Mouse (Mus musculus) cerebellum, adult 2 months (tissue): ENCODE results near the gene Wnt4.

Experiments used
- CTCF ChIP-seq: fragments of 200-500 bp; IDR thresholded peaks from 2 replicates; pipeline ENCODE4 v1.5.1; 2011; ENCODE audit warnings: low read depth, mild to moderate bottlenecking, control low read depth, low read length, moderate library complexity, borderline replicate concordance; ENCODE audit not compliant: insufficient read depth
- POLR2A ChIP-seq: fragments of 200-500 bp; IDR thresholded peaks from 2 replicates; pipeline ENCODE4 v1.6.1; 2011; ENCODE audit warnings: low read length, control low read depth, borderline replicate concordance; ENCODE audit not compliant: insufficient read depth

DNA sequence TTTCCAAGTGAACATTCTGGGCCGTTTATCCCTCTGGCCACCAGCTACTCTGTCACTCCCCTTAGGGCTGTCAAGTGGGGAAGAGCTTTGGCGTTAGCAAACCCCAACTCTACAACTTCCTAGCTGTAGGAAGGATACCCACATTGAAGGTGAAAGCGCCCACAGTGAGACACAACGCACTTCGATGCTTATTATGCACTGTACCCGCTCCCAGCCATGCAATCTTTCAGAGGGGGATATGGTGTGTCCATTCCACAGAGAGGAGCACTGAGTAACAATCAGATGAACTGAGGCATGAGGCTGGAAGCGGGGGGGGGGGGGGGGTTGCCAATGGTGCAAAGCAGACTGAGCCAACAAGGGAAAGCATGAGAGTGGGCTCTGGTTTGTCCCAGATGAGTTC lies 27.8 kb downstream of the Wnt4 start:
- TF ChIP-seq POLR2A (no peak), CTCF (no peak)
